Mouse (Mus musculus): ENCODE measurements around the gene Gltpd2.

GRCm38 (mm10) chr11:70485498-70485897, 33.5 kb upstream of the Gltpd2 start:
- TF ChIP-seq POLR2A (IDR thresholded peaks at IDR 0.05; ENCODE audit: insufficient read depth, low read length) (no peak), CTCF (IDR thresholded peaks at IDR 0.05; ENCODE audit: low read depth, low read length) (no peak)
